ENCODE assay signal across 25 mouse cellular contexts in genomic region chr13:69506341-69507086, GRCm38 (mm10). TPM values are rescaled to one million over a fixed set of nuclear protein-coding genes. Genes with fewer than 3 reads are reported as not detected.
DNase-seq lines count a peak whose midpoint lies in the region; ATAC-seq and TF ChIP-seq lines count a peak whose summit lies in the region.
"Had no signal": no experiment of that assay in that cellular context is flagged by ENCODE, and none has a peak within 500 bp of the region (broad histone marks: within the 10 kb centered on the region; RNA-seq: fewer than 3 reads in every experiment).

No protein-coding gene starts in this region.

- H3K9ac ChIP-seq in MEL (ENCODE audit: control insufficient read depth, low read depth, low read length, poor library complexity, severe bottlenecking), result no peak overlapping the region
- no peak overlapping the region for H3K9ac ChIP-seq in liver, embryonic 12.5 days
- H3K9ac ChIP-seq: heart, embryonic 15.5 days; intestine, embryonic 15.5 days; kidney, embryonic 15.5 days had no signal

- H3K27ac ChIP-seq in MEL (ENCODE audit: control insufficient read depth, low read depth, low read length), result peak overlapping the region; percentile 71
- H3K27ac ChIP-seq in liver, embryonic 12.5 days, result peak overlapping the region; percentile 54
- H3K27ac ChIP-seq: embryonic facial prominence, embryonic 10.5 days; gastrocnemius, adult 2 months; heart, embryonic 15.5 days; intestine, embryonic 15.5 days; kidney, embryonic 15.5 days; limb, embryonic 10.5 days had no signal

- H3K4me3 ChIP-seq in MEL (ENCODE audit: control insufficient read depth in 1 of 2, insufficient read depth in 1 of 2, low read depth in 2 of 2, low read length in 2 of 2), result no peak overlapping the region
- H3K4me3 ChIP-seq in liver, embryonic 12.5 days, result no peak overlapping the region
- H3K4me3 ChIP-seq: embryonic facial prominence, embryonic 10.5 days; gastrocnemius, adult 2 months; heart, embryonic 15.5 days; intestine, embryonic 15.5 days; kidney, embryonic 15.5 days; limb, embryonic 10.5 days had no signal

- H3K36me3 ChIP-seq in MEL (ENCODE audit: control insufficient read depth in 1 of 2, insufficient read depth in 2 of 2, low read length in 2 of 2), result peaks cover 19 to 37% of the 10 kb centered on the region in 2 experiments
- peaks cover 96% of the 10 kb centered on the region for H3K36me3 ChIP-seq in liver, embryonic 12.5 days

- no peak for TF ChIP-seq RAD21 in MEL (IDR thresholded peaks at IDR 0.05; ENCODE audit: low read depth, low read length)

- no peaks in the 10 kb centered on the region for H3K79me2 ChIP-seq in MEL (ENCODE audit: control insufficient read depth, insufficient read depth, low read length, poor library complexity)

- peaks cover 18 to 36% of the 10 kb centered on the region in 2 experiments for H3K4me1 ChIP-seq in MEL (ENCODE audit: control insufficient read depth in 1 of 2, insufficient read depth in 2 of 2, low read length in 2 of 2)
- H3K4me1 ChIP-seq in liver, embryonic 12.5 days, result peaks cover 40% of the 10 kb centered on the region
- H3K4me1 ChIP-seq: intestine, embryonic 15.5 days; kidney, embryonic 15.5 days; limb, embryonic 10.5 days had no signal

- 42% methylated on average over 12 of the region's 12 CpGs for WGBS in liver, embryonic 12.5 days (ENCODE audit: insufficient replicate concordance)

- TF ChIP-seq POLR2A in MEL (IDR thresholded peaks at IDR 0.05; ENCODE audit: control insufficient read depth in 1 of 2, insufficient read depth in 1 of 2, low read depth in 1 of 2, low read length in 2 of 2, poor library complexity in 1 of 2), result no peak; a peak in 1 of 4 replicates

- peak; percentile 81 for ATAC-seq in liver, embryonic 12.5 days
- ATAC-seq in megakaryocyte progenitor cell, adult 5-6 weeks (replicated peaks; ENCODE audit: poor library complexity), result peak; percentile 82
- ATAC-seq: hindbrain, embryonic 16.5 days; intestine, embryonic 15.5 days had no signal

- H3K27me3 ChIP-seq in MEL (ENCODE audit: control insufficient read depth in 1 of 2, insufficient read depth in 2 of 2, low read length in 2 of 2), result no peaks in the 10 kb centered on the region
- no peaks in the 10 kb centered on the region for H3K27me3 ChIP-seq in liver, embryonic 12.5 days (replicated peaks)
- H3K27me3 ChIP-seq: CH12.LX; heart, embryonic 15.5 days; intestine, embryonic 15.5 days; kidney, embryonic 15.5 days had no signal

- peak overlapping the region; percentile 4; the same call in 1 of the 2 replicates for H3K4me2 ChIP-seq in liver, embryonic 12.5 days
- H3K4me2 ChIP-seq: heart, embryonic 15.5 days; intestine, embryonic 15.5 days; kidney, embryonic 15.5 days had no signal

- TF ChIP-seq EP300 in MEL (IDR thresholded peaks at IDR 0.05; ENCODE audit: low read depth in 1 of 2, low read length in 2 of 2), result peak; percentile 90

- peak; percentile 87 for DNase-seq in MEL (ENCODE audit: low read depth, low spot score)
- peak; percentile 19 for DNase-seq in c-Kit-positive CD71-positive TER-119-positive erythroid progenitor cells, embryonic 14.5 days (ENCODE audit: low spot score)
- DNase-seq in layer of hippocampus, postnatal 14 days (ENCODE audit: low spot score in 2 of 2), result no peak
- DNase-seq in frontal cortex, adult 2 months (ENCODE audit: extremely low spot score in 1 of 2, low spot score in 1 of 2), result no peak
- no peak for DNase-seq in kidney, adult 11 months
- DNase-seq: adrenal gland, postnatal 10 days; B cell, adult 2 months; cerebellum, adult 9-10 months; gastrocnemius, adult 2 months; kidney, postnatal 36 days; lung, postnatal 14 days; midbrain, embryonic 14.5 days; right cerebral cortex, postnatal 25 days; spleen, adult 18-20 months; thymus, adult 18-20 months; thymus, postnatal 4 days had no signal

- TF ChIP-seq CTCF in MEL (IDR thresholded peaks at IDR 0.05 in 2 of 3, conservative IDR thresholded peaks at IDR 0.05 in 1 of 3; ENCODE audit: control insufficient read depth in 1 of 3, insufficient read depth in 1 of 3, low read depth in 2 of 3, low read length in 3 of 3, poor library complexity in 1 of 3, severe bottlenecking in 1 of 3), result no peak

- no peaks in the 10 kb centered on the region for H3K9me3 ChIP-seq in MEL (replicated peaks; ENCODE audit: insufficient read depth, low read length)
- H3K9me3 ChIP-seq in liver, embryonic 12.5 days (replicated peaks), result no peaks in the 10 kb centered on the region
- H3K9me3 ChIP-seq: embryonic facial prominence, embryonic 10.5 days; heart, embryonic 15.5 days; intestine, embryonic 15.5 days; kidney, embryonic 15.5 days; limb, embryonic 10.5 days had no signal

TF ChIP-seq in MEL, 35 proteins besides CTCF, POLR2A, EP300 and RAD21 (continues in another document):
- peak; percentile 94 for TF ChIP-seq MAX (IDR thresholded peaks at IDR 0.05; ENCODE audit: low read length)
- no peak for TF ChIP-seq NRF1 (IDR thresholded peaks at IDR 0.05; ENCODE audit: insufficient read depth, low read depth, low read length, poor library complexity, severe bottlenecking)
- no peak for TF ChIP-seq MEF2A (IDR thresholded peaks at IDR 0.05; ENCODE audit: extremely low read depth, insufficient replicate concordance, low read depth, low read length, poor library complexity, severe bottlenecking)
- peak; percentile 62 for TF ChIP-seq HCFC1 (IDR thresholded peaks at IDR 0.05; ENCODE audit: low read depth, low read length)
- no peak for TF ChIP-seq USF2 (IDR thresholded peaks at IDR 0.05; ENCODE audit: borderline replicate concordance in 1 of 2, insufficient read depth in 1 of 2, low read depth in 1 of 2, low read length in 2 of 2)
- 0 out of 2 replicates have a peak, but pooled peaks have one; percentile 49 for TF ChIP-seq MAZ (IDR thresholded peaks at IDR 0.05; ENCODE audit: low read depth, low read length)
- TF ChIP-seq SIN3A (IDR thresholded peaks at IDR 0.05; ENCODE audit: low read length), result peak; percentile 96
- TF ChIP-seq USF1 (IDR thresholded peaks at IDR 0.05; ENCODE audit: low read depth, low read length), result peak; percentile 54; the same call in 1 of the 2 replicates
- peak; percentile 99 for TF ChIP-seq GATA1 (IDR thresholded peaks at IDR 0.05; ENCODE audit: low read depth, low read length)
- 0 out of 2 replicates have a peak, but pooled peaks have one; percentile 32 for TF ChIP-seq POLR2AphosphoS2 (IDR thresholded peaks at IDR 0.05; ENCODE audit: low read length)
- peak; percentile 62 for TF ChIP-seq MYB (IDR thresholded peaks at IDR 0.05; ENCODE audit: low read depth, low read length)
- no peak for TF ChIP-seq POLR2AphosphoS5 (IDR thresholded peaks at IDR 0.05; ENCODE audit: borderline replicate concordance, low read depth, low read length)
- no peak for TF ChIP-seq UBTF (IDR thresholded peaks at IDR 0.05; ENCODE audit: borderline replicate concordance, insufficient read depth, low read depth, low read length)
- no peak for TF ChIP-seq NELFE (IDR thresholded peaks at IDR 0.05; ENCODE audit: low read depth, low read length)
- no peak for TF ChIP-seq JUND (IDR thresholded peaks at IDR 0.05; ENCODE audit: low read depth, low read length)
- TF ChIP-seq TCF12 (IDR thresholded peaks at IDR 0.05; ENCODE audit: low read depth, low read length), result peak; percentile 90
- TF ChIP-seq MXI1 (IDR thresholded peaks at IDR 0.05; ENCODE audit: low read depth, low read length), result peak; percentile 95
- TF ChIP-seq TAL1 (IDR thresholded peaks at IDR 0.05; ENCODE audit: low read length), result peak; percentile 59
- TF ChIP-seq RCOR1 (IDR thresholded peaks at IDR 0.05; ENCODE audit: low read depth, low read length), result peak; percentile 76
- peak; percentile 100 for TF ChIP-seq BHLHE40 (IDR thresholded peaks at IDR 0.05; ENCODE audit: borderline replicate concordance, low read depth, low read length)
- TF ChIP-seq MAFK (IDR thresholded peaks at IDR 0.05; ENCODE audit: borderline replicate concordance, low read depth, low read length), result peak; percentile 44; the same call in 1 of the 2 replicates
- TF ChIP-seq ELF1 (IDR thresholded peaks at IDR 0.05; ENCODE audit: low read depth, low read length), result peak; percentile 25; the same call in 1 of the 2 replicates
- TF ChIP-seq CHD1 (IDR thresholded peaks at IDR 0.05; ENCODE audit: low read depth, low read length), result no peak
- peak; percentile 95 for TF ChIP-seq ETS1 (IDR thresholded peaks at IDR 0.05; ENCODE audit: low read depth, low read length)
- TF ChIP-seq TBP (IDR thresholded peaks at IDR 0.05; ENCODE audit: low read depth, low read length), result peak; percentile 42; the same call in 1 of the 2 replicates
- TF ChIP-seq MYC (IDR thresholded peaks at IDR 0.05; ENCODE audit: low read depth, low read length), result peak; percentile 95
- no peak for TF ChIP-seq ZNF384 (IDR thresholded peaks at IDR 0.05; ENCODE audit: low read depth, low read length)
- TF ChIP-seq ZKSCAN1 (IDR thresholded peaks at IDR 0.05; ENCODE audit: low read depth, low read length), result no peak
- TF ChIP-seq GABPA (IDR thresholded peaks at IDR 0.05; ENCODE audit: low read depth, low read length), result no peak
- TF ChIP-seq ZMIZ1 (IDR thresholded peaks at IDR 0.05; ENCODE audit: low read depth, low read length), result no peak
- no peak for TF ChIP-seq CHD2 (IDR thresholded peaks at IDR 0.05; ENCODE audit: low read length)
- TF ChIP-seq E2F4 (IDR thresholded peaks at IDR 0.05; ENCODE audit: borderline replicate concordance, low read depth, low read length), result no peak

RNA-seq across cellular contexts. Expression of gene Nsun2, which starts 27.0 kb away (rescaled TPM):
- 303 and 311 TPM in 2 replicates for total RNA-seq in MEL (2012; rRNA removed)
- polyA plus RNA-seq in MEL (2012; ENCODE audit: insufficient read depth in 1 of 2, insufficient read length in 2 of 2, low read depth in 1 of 2, low replicate concordance in 2 of 2, missing spikeins in 1 of 2), result 100 to 1,000 TPM; 277 to 302 TPM
- polyA plus RNA-seq in liver, embryonic 12.5 days (2016; fragmentation: Nextera tagmentation; extraction: Ambion mirVana), result 184 and 189 TPM in 2 replicates
- total RNA-seq in megakaryocyte progenitor cell, adult 5-6 weeks (2015), result 111 and 121 TPM in 2 replicates
- total RNA-seq in megakaryocyte progenitor cell, adult 5-6 weeks (2017), result 197 and 244 TPM in 2 replicates
- 10 to 100 TPM; 72.2 to 75.5 TPM for total RNA-seq in layer of hippocampus, postnatal 14 days (2021)
- polyA plus RNA-seq in frontal cortex, adult 2 months (2012; rRNA removed), result 54.1 and 64.6 TPM in 2 replicates

RNA-seq across cellular contexts. Expression of gene Tent4a, which starts 27.9 kb away (rescaled TPM):
- 11.5 and 12.2 TPM in 2 replicates for total RNA-seq in MEL (2012; rRNA removed)
- polyA plus RNA-seq in MEL (2012; ENCODE audit: insufficient read depth in 1 of 2, insufficient read length in 2 of 2, low read depth in 1 of 2, low replicate concordance in 2 of 2, missing spikeins in 1 of 2), result 10 to 100 TPM in 1 of 2 experiments, not detected in 1; 18.4 TPM
- polyA plus RNA-seq in liver, embryonic 12.5 days (2016; fragmentation: Nextera tagmentation; extraction: Ambion mirVana), result 2.9 and 3.0 TPM in 2 replicates
- total RNA-seq in megakaryocyte progenitor cell, adult 5-6 weeks (2015), result 10.8 and 11.2 TPM in 2 replicates
- 10.5 and 10.6 TPM in 2 replicates for total RNA-seq in megakaryocyte progenitor cell, adult 5-6 weeks (2017)
- 10 to 100 TPM; 38.0 to 38.2 TPM for total RNA-seq in layer of hippocampus, postnatal 14 days (2021)
- 24.7 and 25.7 TPM in 2 replicates for polyA plus RNA-seq in frontal cortex, adult 2 months (2012; rRNA removed)

Comparison
In these comparisons a context has a peak if more than half of its experiments do, and no peak if none do; other contexts are left out.
1. DNase-seq: peak in MEL (single experiment) and c-Kit-positive CD71-positive TER-119-positive erythroid progenitor cells, embryonic 14.5 days (single experiment); none in layer of hippocampus, postnatal 14 days (0 of 2), frontal cortex, adult 2 months (0 of 2) and kidney, adult 11 months (single experiment).